Mouse (Mus musculus) CH12.LX (cell line): ENCODE measurements at regions not wholly inside any gene's neighbourhood (a gene's known extent, or its start where the extent isn't known, plus 50 kb on each side); places are given as distances from the start of the nearest gene placed in this dataset.

ENCODE experiments used
- DNase-seq: peaks from one replicate; pipeline ENCODE4 v3.0.0-alpha.2; 2013; ENCODE audit errors: extremely low read depth
- H3K27ac ChIP-seq: 2 replicates; pipeline ENCODE4 v1.5.1; 2012; ENCODE audit warnings: low read depth, mild to moderate bottlenecking, control low read depth, moderate library complexity; ENCODE audit not compliant: insufficient read depth
- H3K27me3 ChIP-seq: replicated peaks from 2 replicates; pipeline ENCODE3; 2012; ENCODE audit warnings: inconsistent platforms
- H3K36me3 ChIP-seq, 2 experiments: replicated peaks in 1 of 2; 2 replicates each; pipeline versions ENCODE3 to v1.6.1; 2012; ENCODE audit warnings: inconsistent platforms in 1 of 2, low read length in 1 of 2, mild to moderate bottlenecking in 1 of 2, mixed read lengths in 1 of 2, moderate library complexity in 1 of 2; ENCODE audit not compliant: control insufficient read depth in 1 of 2, insufficient read depth in 1 of 2
- H3K4me1 ChIP-seq, 2 experiments: 2 replicates each; pipeline ENCODE4 v1.6.1; 2012; ENCODE audit warnings: inconsistent platforms in 1 of 2, moderate library complexity in 1 of 2; ENCODE audit not compliant: insufficient read depth in 2 of 2, control insufficient read depth in 1 of 2
- H3K4me2 ChIP-seq: 2 replicates; pipeline ENCODE4 v1.6.1; 2012; ENCODE audit warnings: low read depth, mild to moderate bottlenecking, control low read depth; ENCODE audit not compliant: poor library complexity, insufficient read depth, severe bottlenecking
- H3K4me3 ChIP-seq, 3 experiments: fragments of 150-350 bp in 1 of 3; sonication (generic) in 1 of 3; replicated peaks in 1 of 3; 2 replicates each; pipeline versions ENCODE3 to v1.5.1; 2011 to 2012; ENCODE audit warnings: low read depth in 2 of 3, low read length in 2 of 3, mild to moderate bottlenecking in 2 of 3, moderate library complexity in 2 of 3, control low read depth in 1 of 3, improper control_type of control experiment in 1 of 3, inconsistent platforms in 1 of 3, mixed read lengths in 1 of 3; ENCODE audit not compliant: poor library complexity in 1 of 3
- H3K79me2 ChIP-seq: replicated peaks from 2 replicates; pipeline ENCODE4 v1.6.1; 2012; ENCODE audit warnings: mild to moderate bottlenecking, moderate library complexity; ENCODE audit not compliant: control insufficient read depth, poor library complexity, insufficient read depth, severe bottlenecking; ENCODE audit errors: extremely low read depth
- H3K9ac ChIP-seq: 2 replicates; pipeline ENCODE4 v1.6.1; 2012; ENCODE audit warnings: low read depth, mild to moderate bottlenecking, control low read depth, moderate library complexity; ENCODE audit not compliant: insufficient read depth
- H3K9me3 ChIP-seq: replicated peaks from 2 replicates; pipeline ENCODE3; 2012; ENCODE audit warnings: low read length, inconsistent platforms, mixed read lengths
- BHLHE40 ChIP-seq: IDR thresholded peaks from 2 replicates; pipeline ENCODE4 v1.6.1; 2011; ENCODE audit warnings: mild to moderate bottlenecking, low read depth, low read length, improper control_type of control experiment
- CHD1 ChIP-seq: IDR thresholded peaks from 2 replicates; pipeline ENCODE4 v1.6.1; 2012; ENCODE audit warnings: low read depth, low read length, improper control_type of control experiment, inconsistent platforms
- CTCF ChIP-seq, 2 experiments: IDR thresholded peaks in 1 of 2; conservative IDR thresholded peaks in 1 of 2; 2 replicates each; pipeline ENCODE4 v1.5.1; 2011 to 2012; ENCODE audit warnings: low read depth in 2 of 2, low read length in 2 of 2, improper control_type of control experiment in 1 of 2, inconsistent platforms in 1 of 2, mild to moderate bottlenecking in 1 of 2, moderate library complexity in 1 of 2
- ETS1 ChIP-seq: conservative IDR thresholded peaks from 2 replicates; pipeline ENCODE4 v1.6.1; 2012; ENCODE audit warnings: low read depth, mild to moderate bottlenecking, inconsistent platforms, low read length, improper control_type of control experiment, moderate library complexity
- GABPA ChIP-seq: IDR thresholded peaks from 2 replicates; pipeline ENCODE4 v1.6.1; 2012; ENCODE audit warnings: low read depth, low read length, improper control_type of control experiment, inconsistent platforms; ENCODE audit not compliant: insufficient replicate concordance
- IRF4 ChIP-seq: IDR thresholded peaks from 2 replicates; pipeline ENCODE4 v1.6.1; 2014; ENCODE audit warnings: low read depth, mild to moderate bottlenecking, inconsistent platforms, low read length, improper control_type of control experiment
- JUN ChIP-seq: IDR thresholded peaks from 2 replicates; pipeline ENCODE4 v1.6.1; 2011; ENCODE audit warnings: low read depth, mild to moderate bottlenecking, low read length, improper control_type of control experiment, moderate library complexity; ENCODE audit not compliant: insufficient read depth
- MAX ChIP-seq: IDR thresholded peaks from 2 replicates; pipeline ENCODE4 v1.6.1; 2011; ENCODE audit warnings: low read length, improper control_type of control experiment
- MAZ ChIP-seq: IDR thresholded peaks from 2 replicates; pipeline ENCODE4 v1.6.1; 2012; ENCODE audit warnings: low read depth, mild to moderate bottlenecking, inconsistent platforms, low read length, improper control_type of control experiment, moderate library complexity
- MXI1 ChIP-seq: IDR thresholded peaks from 2 replicates; pipeline ENCODE4 v1.6.1; 2011; ENCODE audit warnings: mild to moderate bottlenecking, low read depth, low read length, improper control_type of control experiment
- MYC ChIP-seq: IDR thresholded peaks from 2 replicates; pipeline ENCODE4 v1.6.1; 2011; ENCODE audit warnings: low read depth, mild to moderate bottlenecking, improper control_type of control experiment, low read length
- NRF1 ChIP-seq: IDR thresholded peaks from 2 replicates; pipeline ENCODE4 v1.6.1; 2014; ENCODE audit warnings: low read depth, mild to moderate bottlenecking, inconsistent platforms, low read length, improper control_type of control experiment, moderate library complexity
- PAX5 ChIP-seq: IDR thresholded peaks from 2 replicates; pipeline ENCODE4 v1.6.1; 2012; ENCODE audit warnings: low read length, inconsistent platforms, mixed read lengths
- POLR2A ChIP-seq: IDR thresholded peaks from 2 replicates; pipeline ENCODE4 v1.6.1; 2011; ENCODE audit warnings: low read depth, mild to moderate bottlenecking, improper control_type of control experiment, low read length
- RAD21 ChIP-seq: IDR thresholded peaks from 2 replicates; pipeline ENCODE4 v1.6.1; 2011; ENCODE audit warnings: low read depth, mild to moderate bottlenecking, low read length, improper control_type of control experiment, moderate library complexity
- RCOR1 ChIP-seq: conservative IDR thresholded peaks from 2 replicates; pipeline ENCODE4 v1.6.1; 2012; ENCODE audit warnings: low read depth, mild to moderate bottlenecking, inconsistent platforms, low read length, improper control_type of control experiment
- TBP ChIP-seq: conservative IDR thresholded peaks from 2 replicates; pipeline ENCODE4 v1.6.1; 2011; ENCODE audit warnings: low read depth, low read length, improper control_type of control experiment
- USF2 ChIP-seq: conservative IDR thresholded peaks from 2 replicates; pipeline ENCODE4 v1.6.1; 2011; ENCODE audit warnings: low read depth, low read length, improper control_type of control experiment
- ZC3H11A ChIP-seq: IDR thresholded peaks from 2 replicates; pipeline ENCODE4 v1.6.1; 2012; ENCODE audit warnings: low read depth, mild to moderate bottlenecking, inconsistent platforms, low read length, improper control_type of control experiment
- dilution Hi-C: fragments of 300-500 bp; cut with MboI; formaldehyde crosslinking; loops from 2 replicates; pipeline ENCODE4 v1.14.3; 2020; ENCODE audit warnings: low sequenced_read_pairs; ENCODE audit not compliant: extremely low pct_unique_long_range_greater_than_20kb, extremely low pct_ligation_motif_present
- in situ Hi-C: fragments of 300-500 bp; cut with MboI; formaldehyde crosslinking; loops from 3 replicates; pipeline ENCODE4 v1.14.3; 2019; ENCODE audit warnings: low sequenced_read_pairs, low pct_ligation_motif_present, low pct_unique_long_range_greater_than_20kb, mixed read lengths

- peaks cover 5 to 22% of the 10 kb centered on the region in 2 experiments; a peak in 3 of 4 replicates for H3K4me1 ChIP-seq
- H3K36me3 ChIP-seq = no peaks in the 10 kb centered on the region
- no peaks in the 10 kb centered on the region for H3K9me3 ChIP-seq
- dilution Hi-C loops (no loop called here), in situ Hi-C loops (no loop called here)
- no peak overlapping the region for H3K9ac ChIP-seq
- no peak for TF ChIP-seq NRF1
- no peak for TF ChIP-seq MAX
- TF ChIP-seq MYC = no peak
- no peak for TF ChIP-seq JUN
- TF ChIP-seq CHD1 = no peak
- TF ChIP-seq GABPA = no peak
- no peak for TF ChIP-seq ETS1
- TF ChIP-seq CTCF (conservative IDR thresholded peaks at IDR 0.05 in 1 of 2, IDR thresholded peaks at IDR 0.05 in 1 of 2; ENCODE audit: low read depth in 2 of 2, low read length in 2 of 2) = no peak
- no peak for TF ChIP-seq TBP
- TF ChIP-seq MXI1 = no peak
- no peak for TF ChIP-seq IRF4
- TF ChIP-seq POLR2A = no peak
- TF ChIP-seq MAZ = no peak
- no peak for TF ChIP-seq USF2
- no peak for TF ChIP-seq ZC3H11A
- no peak overlapping the region for H3K4me3 ChIP-seq
- H3K79me2 ChIP-seq = no peaks in the 10 kb centered on the region
- no peak overlapping the region for H3K4me2 ChIP-seq
- no peak overlapping the region for H3K27ac ChIP-seq
- H3K27me3 ChIP-seq = no peaks in the 10 kb centered on the region
- no peak for DNase-seq
Observed at GRCm38 (mm10) chr10:98309667-98310066, 583.1 kb upstream of the C030005K15Rik start.

- no peaks in the 10 kb centered on the region for H3K27me3 ChIP-seq
- in situ Hi-C loops (no loop called here), dilution Hi-C loops (no loop called here)
- TF ChIP-seq TBP = no peak
- TF ChIP-seq RAD21 = no peak
- TF ChIP-seq PAX5 = no peak
- TF ChIP-seq RCOR1 = no peak
- no peak for TF ChIP-seq MYC
- TF ChIP-seq BHLHE40 = no peak
- TF ChIP-seq CTCF (conservative IDR thresholded peaks at IDR 0.05 in 1 of 2, IDR thresholded peaks at IDR 0.05 in 1 of 2; ENCODE audit: low read depth in 2 of 2, low read length in 2 of 2) = no peak
- no peaks in the 10 kb centered on the region for H3K9me3 ChIP-seq
- H3K27ac ChIP-seq = no peak overlapping the region
- H3K79me2 ChIP-seq = no peaks in the 10 kb centered on the region
- no peak overlapping the region for H3K9ac ChIP-seq
- H3K4me1 ChIP-seq = peaks cover 5 to 7% of the 10 kb centered on the region in 2 experiments; a peak in 3 of 4 replicates
- no peak overlapping the region for H3K4me3 ChIP-seq
- DNase-seq = no peak
- H3K36me3 ChIP-seq = no peaks in the 10 kb centered on the region
- H3K4me2 ChIP-seq = no peak overlapping the region
Observed at GRCm38 (mm10) chr10:98311403-98311802, 584.8 kb upstream of the C030005K15Rik start.
